Mouse (Mus musculus) ES-E14 (cell line): ENCODE data around the gene Spin1.

Experiments
- CHD2 ChIP-seq: IDR thresholded peaks from 2 replicates; pipeline ENCODE4 v1.6.1; 2014; ENCODE audit warnings: mild to moderate bottlenecking, low read depth, low read length, inconsistent platforms
- HCFC1 ChIP-seq: IDR thresholded peaks from 2 replicates; pipeline ENCODE4 v1.6.1; 2012; ENCODE audit warnings: low read length, inconsistent platforms, borderline replicate concordance; ENCODE audit not compliant: insufficient read depth
- MAFK ChIP-seq: IDR thresholded peaks from 2 replicates; pipeline ENCODE4 v1.6.1; 2014; ENCODE audit warnings: mild to moderate bottlenecking, low read depth, low read length, inconsistent platforms; ENCODE audit not compliant: insufficient read depth
- ZC3H11A ChIP-seq: IDR thresholded peaks from 2 replicates; pipeline ENCODE4 v1.6.1; 2012; ENCODE audit warnings: low read depth, mild to moderate bottlenecking, inconsistent platforms, low read length, borderline replicate concordance

DNA sequence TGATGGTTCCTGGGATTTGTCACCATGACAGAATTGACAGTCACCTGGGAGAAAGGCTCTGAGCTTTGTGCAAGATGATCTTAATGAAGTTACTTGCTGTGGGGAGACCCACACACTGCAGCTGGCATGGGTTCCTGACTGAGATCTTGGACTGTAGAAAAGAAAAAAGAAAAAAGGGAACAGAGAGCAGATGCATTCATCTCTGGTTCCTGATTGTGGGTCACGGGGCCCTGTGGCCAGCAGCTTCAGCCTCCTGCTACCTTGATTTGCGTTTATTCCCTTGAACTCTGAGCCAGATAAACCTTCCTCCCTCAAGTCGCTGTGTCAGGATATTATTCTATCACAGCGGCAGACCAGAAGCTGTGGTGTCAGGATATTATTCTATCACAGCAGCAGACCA is 6.1 kb downstream of the Spin1 start:
- TF ChIP-seq MAFK, result no peak
- TF ChIP-seq HCFC1, result no peak
- no peak for TF ChIP-seq ZC3H11A
- no peak for TF ChIP-seq CHD2
